Mouse (Mus musculus): ENCODE measurements around the gene Tsga10ip. TPM values are rescaled to one million over a fixed set of nuclear protein-coding genes. Genes with fewer than 3 reads are reported as not detected.

Gene Tsga10ip
- polyA plus RNA-seq, 1 experiment = 0.37 TPM

GRCm38 (mm10) chr19:5428083-5428482 lies 25.8 kb upstream of the Tsga10ip start:
- Histone ChIP-seq H3ac (ENCODE audit: control insufficient read depth, insufficient read length) (no peak overlapping the region), H3K79me2 (ENCODE audit: control insufficient read depth, insufficient read depth) (peaks cover 31% of the 10 kb centered on the region), H3K27me3 (ENCODE audit: control insufficient read depth, insufficient read depth, insufficient read length) (no peaks in the 10 kb centered on the region), H3K36me3 (ENCODE audit: control insufficient read depth, insufficient read depth) (peaks cover 8% of the 10 kb centered on the region), H3K4me3 (no peak overlapping the region), H3K4me2 (ENCODE audit: low read depth) (peak overlapping the region; percentile 7)
- no peak for TF ChIP-seq POLR2AphosphoS2 (IDR thresholded peaks at IDR 0.05; ENCODE audit: insufficient read length, low read depth)
- no peak for TF ChIP-seq TCF12 (IDR thresholded peaks at IDR 0.05; ENCODE audit: insufficient read depth, poor library complexity, severe bottlenecking)
- TF ChIP-seq REST (IDR thresholded peaks at IDR 0.05; ENCODE audit: insufficient read depth, insufficient read length) = no peak
- no peak for TF ChIP-seq USF1 (IDR thresholded peaks at IDR 0.05; ENCODE audit: low read depth)
- TF ChIP-seq MYOD1 (IDR thresholded peaks at IDR 0.05; ENCODE audit: control insufficient read depth in 1 of 3, insufficient read length in 2 of 3, low read depth in 2 of 3) = no peak
- no peak for TF ChIP-seq E2F4 (IDR thresholded peaks at IDR 0.05; ENCODE audit: insufficient read depth)
- TF ChIP-seq CEBPB (IDR thresholded peaks at IDR 0.05; ENCODE audit: insufficient read depth, poor library complexity, severe bottlenecking) = no peak

- peak overlapping the region; percentile 98 for H3K4me2 ChIP-seq (ENCODE audit: low read depth)
Measured at GRCm38 (mm10) chr19:5426640-5427290, 24.4 kb upstream of the Tsga10ip start.

GRCm38 (mm10) chr19:5425906-5426565 lies 23.7 kb upstream of the Tsga10ip start:
- H3K79me2 ChIP-seq (ENCODE audit: control insufficient read depth, insufficient read depth) = peaks cover 31% of the 10 kb centered on the region

More at GRCm38 (mm10) chr19:5426640-5427290, 24.4 kb upstream of the Tsga10ip start:
- peaks cover 31% of the 10 kb centered on the region for H3K79me2 ChIP-seq (ENCODE audit: control insufficient read depth, insufficient read depth)
- no peak overlapping the region for H3K4me3 ChIP-seq
- no peak overlapping the region for H3ac ChIP-seq (ENCODE audit: control insufficient read depth, insufficient read length)
- TF ChIP-seq POLR2A (IDR thresholded peaks at IDR 0.05; ENCODE audit: insufficient read length, low read depth) (no peak), MYOG (IDR thresholded peaks at IDR 0.05; ENCODE audit: control insufficient read depth in 1 of 3, insufficient read depth in 1 of 3, insufficient read length in 2 of 3, low read depth in 2 of 3) (no peak)
- peaks cover 8% of the 10 kb centered on the region for H3K36me3 ChIP-seq (ENCODE audit: control insufficient read depth, insufficient read depth)
- no peaks in the 10 kb centered on the region for H3K27me3 ChIP-seq (ENCODE audit: control insufficient read depth, insufficient read depth, insufficient read length)

GRCm38 (mm10) chr19:5424782-5425741 lies 22.7 kb upstream of the Tsga10ip start, which contains the start of the genes Drap1 and AI837181:
Gene Drap1, minus strand, starts transcription at chr19:5424979.
Gene AI837181, plus strand, starts transcription at chr19:5425144.
- Histone ChIP-seq H3K79me2 (ENCODE audit: control insufficient read depth, insufficient read depth) (peaks cover 31% of the 10 kb centered on the region), H3K4me3 (peak within 1 kb of the TSS; percentile 68), H3K27me3 (ENCODE audit: control insufficient read depth, insufficient read depth, insufficient read length) (no peaks in the 10 kb centered on the region), H3K4me2 (ENCODE audit: low read depth) (peak within 1 kb of the TSS; percentile 98), H3K36me3 (ENCODE audit: control insufficient read depth, insufficient read depth) (peaks cover 18% of the 10 kb centered on the region), H3ac (ENCODE audit: control insufficient read depth, insufficient read length) (peak within 1 kb of the TSS; percentile 83)
- no peak for TF ChIP-seq USF1 (IDR thresholded peaks at IDR 0.05; ENCODE audit: low read depth)
- peak; percentile 64 for TF ChIP-seq POLR2A (IDR thresholded peaks at IDR 0.05; ENCODE audit: insufficient read length, low read depth)

More at GRCm38 (mm10) chr19:5425906-5426565, 23.7 kb upstream of the Tsga10ip start:
- Histone ChIP-seq H3K36me3 (ENCODE audit: control insufficient read depth, insufficient read depth) (peaks cover 12% of the 10 kb centered on the region), H3K27me3 (ENCODE audit: control insufficient read depth, insufficient read depth, insufficient read length) (no peaks in the 10 kb centered on the region), H3K4me2 (ENCODE audit: low read depth) (peak overlapping the region; percentile 98), H3ac (ENCODE audit: control insufficient read depth, insufficient read length) (peak overlapping the region; percentile 83), H3K4me3 (peak overlapping the region; percentile 68)
- TF ChIP-seq SRF (IDR thresholded peaks at IDR 0.05; ENCODE audit: control insufficient read depth, insufficient read length, low read depth) = no peak
- no peak for TF ChIP-seq MAX (IDR thresholded peaks at IDR 0.05; ENCODE audit: low read depth)
- no peak for TF ChIP-seq MYOD1 (IDR thresholded peaks at IDR 0.05; ENCODE audit: control insufficient read depth in 1 of 3, insufficient read length in 2 of 3, low read depth in 2 of 3)
- TF ChIP-seq POLR2AphosphoS2 (IDR thresholded peaks at IDR 0.05; ENCODE audit: insufficient read length, low read depth) = no peak
- TF ChIP-seq USF1 (IDR thresholded peaks at IDR 0.05; ENCODE audit: low read depth) = no peak
- no peak for TF ChIP-seq MYOG (IDR thresholded peaks at IDR 0.05; ENCODE audit: control insufficient read depth in 1 of 3, insufficient read depth in 1 of 3, insufficient read length in 2 of 3, low read depth in 2 of 3)
- TF ChIP-seq TCF12 (IDR thresholded peaks at IDR 0.05; ENCODE audit: insufficient read depth, poor library complexity, severe bottlenecking) = no peak
- no peak for TF ChIP-seq POLR2A (IDR thresholded peaks at IDR 0.05; ENCODE audit: insufficient read length, low read depth)
- no peak for TF ChIP-seq REST (IDR thresholded peaks at IDR 0.05; ENCODE audit: insufficient read depth, insufficient read length)
- TF ChIP-seq CEBPB (IDR thresholded peaks at IDR 0.05; ENCODE audit: insufficient read depth, poor library complexity, severe bottlenecking) = no peak
- TF ChIP-seq E2F4 (IDR thresholded peaks at IDR 0.05; ENCODE audit: insufficient read depth) = no peak
- TF ChIP-seq TCF3 (IDR thresholded peaks at IDR 0.05; ENCODE audit: insufficient read length, low read depth) = no peak
